Mouse (Mus musculus): ENCODE data around the gene Atp6v0b. TPM values are rescaled to one million over a fixed set of nuclear protein-coding genes. Genes with fewer than 3 reads are reported as not detected.

Atp6v0b gene
- polyA plus RNA-seq (2016; fragmentation: Nextera tagmentation; extraction: Ambion mirVana), result 208 and 263 TPM in 2 replicates

DNA sequence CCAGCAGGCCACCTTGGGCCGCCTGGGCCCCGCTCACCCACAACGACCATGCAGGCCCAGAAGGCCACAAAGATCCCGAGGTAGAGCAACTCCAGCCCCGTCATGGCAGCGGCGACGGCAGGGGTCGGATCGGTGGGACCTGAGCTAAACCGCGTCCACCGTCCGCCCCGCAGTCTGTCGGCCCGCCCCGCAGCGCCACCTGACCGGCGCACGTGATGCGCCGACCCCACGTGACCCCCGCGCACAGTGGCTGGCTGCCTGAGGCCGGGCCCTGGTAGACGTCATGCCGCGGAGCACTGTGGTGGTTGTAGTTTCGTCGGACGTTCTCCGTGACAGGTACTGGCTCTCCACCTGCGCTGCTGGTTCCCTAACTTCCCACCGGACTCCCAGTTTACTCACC is at the start of gene Atp6v0b:
Gene Atp6v0b, minus strand, starts transcription at position 201 of the 400 bp plus-strand sequence.
- under 1% methylated on average over 37 of the region's 37 CpGs for WGBS

DNA sequence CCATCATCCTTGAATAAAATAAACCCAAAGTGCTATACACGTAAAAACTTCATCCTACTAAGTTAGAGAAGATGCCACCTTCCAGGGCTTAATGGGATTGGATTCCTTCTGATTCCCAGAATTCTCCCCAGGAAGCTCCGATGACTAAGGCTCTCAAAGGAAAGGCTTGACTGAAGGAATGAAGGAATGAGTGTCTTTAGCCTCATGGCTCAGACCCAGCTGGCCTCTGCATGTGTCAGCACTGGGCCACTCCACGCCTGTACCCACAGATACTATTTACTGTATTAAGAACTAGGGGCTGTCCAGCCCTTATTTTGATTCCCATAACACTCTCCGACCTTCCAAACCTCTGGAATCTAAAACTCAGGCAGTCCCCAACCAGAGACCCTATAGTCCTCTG is 46.9 kb upstream of the Atp6v0b start:
- Histone ChIP-seq H3K27ac (no peak overlapping the region), H3K4me3 (no peak overlapping the region), H3K27me3 (ENCODE audit: insufficient read depth, poor library complexity, severe bottlenecking) (peaks cover 27% of the 10 kb centered on the region), H3K9me3 (no peaks in the 10 kb centered on the region), H3K4me1 (replicated peaks) (peaks cover 10% of the 10 kb centered on the region), H3K36me3 (peaks cover 12% of the 10 kb centered on the region; the same call in 1 of the 2 replicates)
- DNase-seq (ENCODE audit: low spot score), result no peak
- WGBS, result 85% methylated on average over 4 of the region's 4 CpGs

More for the DNA sequence above, at the start of gene Atp6v0b:
- H3K36me3 ChIP-seq, result peaks cover 46% of the 10 kb centered on the region
- H3K4me1 ChIP-seq (replicated peaks), result peaks cover 60% of the 10 kb centered on the region
- no peaks in the 10 kb centered on the region for H3K27me3 ChIP-seq (ENCODE audit: insufficient read depth, poor library complexity, severe bottlenecking)
- peak; percentile 92 for DNase-seq (ENCODE audit: low spot score)
- H3K27ac ChIP-seq, result peak within 1 kb of the TSS; percentile 87
- H3K9me3 ChIP-seq, result no peaks in the 10 kb centered on the region
- H3K4me3 ChIP-seq, result peak within 1 kb of the TSS; percentile 70

DNA sequence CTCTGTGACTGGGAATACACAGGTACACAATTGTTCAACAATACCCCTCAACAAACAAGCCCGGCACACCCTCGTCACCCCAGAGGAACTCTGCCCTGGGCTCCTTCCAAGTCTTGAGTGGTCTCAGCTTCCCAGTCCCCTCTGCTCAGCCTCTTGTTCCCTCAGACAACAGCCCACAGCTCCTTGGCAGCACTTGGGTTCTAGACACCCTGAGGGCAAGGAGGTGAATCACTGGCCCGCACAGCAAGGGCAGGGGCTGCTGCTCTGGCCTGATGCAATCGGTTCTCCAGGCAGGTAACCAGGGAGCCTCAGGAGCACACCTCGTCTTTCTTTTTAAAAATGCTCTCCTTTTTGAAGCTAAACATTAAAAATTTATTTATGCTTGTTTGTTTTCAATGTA is 46.1 kb upstream of the Atp6v0b start:
- no peaks in the 10 kb centered on the region for H3K9me3 ChIP-seq
- no peak overlapping the region for H3K4me3 ChIP-seq
- DNase-seq (ENCODE audit: low spot score), result no peak
- no peak overlapping the region for H3K27ac ChIP-seq
- H3K27me3 ChIP-seq (ENCODE audit: insufficient read depth, poor library complexity, severe bottlenecking), result peaks cover 35% of the 10 kb centered on the region
- H3K4me1 ChIP-seq (replicated peaks), result peaks cover 19% of the 10 kb centered on the region
- WGBS, result 91% methylated on average over 5 of the region's 5 CpGs
- H3K36me3 ChIP-seq, result peaks cover 10% of the 10 kb centered on the region; the same call in 1 of the 2 replicates

DNA sequence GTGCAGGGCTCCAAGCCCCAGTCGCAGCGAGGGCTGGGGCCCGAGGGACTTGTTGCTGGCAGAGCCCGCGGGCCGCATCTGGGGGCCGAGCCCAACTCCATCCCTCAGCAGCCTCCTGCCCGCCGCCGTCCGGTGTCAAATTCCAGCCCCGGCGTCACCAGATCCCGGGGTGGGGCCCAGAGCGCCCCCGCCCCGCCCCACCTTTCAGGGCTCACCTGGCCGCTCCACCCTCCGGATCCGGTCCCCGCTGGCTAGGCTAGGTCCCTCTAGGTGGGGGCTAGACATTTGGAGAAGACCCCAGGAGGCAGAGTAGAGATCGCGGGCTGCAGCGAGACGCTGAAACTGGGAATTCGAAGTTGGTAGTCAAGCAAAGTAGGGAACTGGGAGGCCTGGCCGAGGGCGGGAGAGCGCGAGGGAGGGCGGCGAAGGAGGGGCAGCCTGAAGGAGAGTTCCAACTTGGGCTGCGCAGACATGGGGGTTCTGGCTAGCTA is 42.3 kb upstream of the Atp6v0b start, which contains the start of gene Artn:
Gene Artn, minus strand, starts transcription at position 373 of the 491 bp plus-strand sequence.
- 0 out of 2 replicates have a peak, but pooled peaks cover 8% of the 10 kb centered on the region for H3K36me3 ChIP-seq
- H3K27me3 ChIP-seq (ENCODE audit: insufficient read depth, poor library complexity, severe bottlenecking), result peaks cover 73% of the 10 kb centered on the region
- H3K9me3 ChIP-seq, result no peaks in the 10 kb centered on the region
- WGBS, result under 1% methylated on average over 33 of the region's 33 CpGs
- peak within 1 kb of the TSS; percentile 64; the same call in 1 of the 2 replicates for H3K27ac ChIP-seq
- peak within 1 kb of the TSS; percentile 53 for H3K4me3 ChIP-seq
- DNase-seq (ENCODE audit: low spot score), result peak; percentile 55
- peaks cover 38% of the 10 kb centered on the region for H3K4me1 ChIP-seq (replicated peaks)

DNA sequence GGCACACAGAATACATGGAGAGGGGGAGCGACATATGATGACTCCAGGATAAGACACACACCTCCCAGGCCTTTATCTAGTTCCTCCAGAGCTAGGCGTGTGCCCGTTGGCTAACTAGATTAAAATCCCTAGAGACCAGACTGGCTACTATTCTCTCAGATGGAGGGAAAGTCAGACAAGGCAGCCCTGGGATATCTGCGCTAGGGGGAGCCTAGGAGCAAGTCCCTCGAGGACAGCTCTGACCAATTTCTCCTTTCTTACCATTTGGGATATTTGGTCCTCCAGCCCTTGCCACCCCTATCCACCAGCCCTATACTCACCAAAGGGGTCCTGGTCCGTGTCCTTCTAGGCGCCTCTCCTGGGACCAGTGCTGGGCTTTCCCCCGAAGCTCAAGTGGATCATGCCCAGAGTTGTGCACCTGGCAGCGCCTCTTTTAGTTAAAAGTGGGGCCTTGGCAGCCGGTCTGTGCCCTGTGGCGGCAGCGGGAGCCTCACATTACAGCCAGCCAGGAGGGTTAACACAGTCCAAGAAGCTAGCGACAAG is 41.6 kb upstream of the Atp6v0b start:
- WGBS, result 4% methylated on average over 13 of the region's 13 CpGs
- no peaks in the 10 kb centered on the region for H3K9me3 ChIP-seq
- peaks cover 80% of the 10 kb centered on the region for H3K27me3 ChIP-seq (ENCODE audit: insufficient read depth, poor library complexity, severe bottlenecking)
- peaks cover 38% of the 10 kb centered on the region for H3K4me1 ChIP-seq (replicated peaks)
- peak; percentile 54 for DNase-seq (ENCODE audit: low spot score)
- H3K4me3 ChIP-seq, result peak overlapping the region; percentile 53
- 0 out of 2 replicates have a peak, but pooled peaks cover 8% of the 10 kb centered on the region for H3K36me3 ChIP-seq
- H3K27ac ChIP-seq, result peak overlapping the region; percentile 64; the same call in 1 of the 2 replicates

DNA sequence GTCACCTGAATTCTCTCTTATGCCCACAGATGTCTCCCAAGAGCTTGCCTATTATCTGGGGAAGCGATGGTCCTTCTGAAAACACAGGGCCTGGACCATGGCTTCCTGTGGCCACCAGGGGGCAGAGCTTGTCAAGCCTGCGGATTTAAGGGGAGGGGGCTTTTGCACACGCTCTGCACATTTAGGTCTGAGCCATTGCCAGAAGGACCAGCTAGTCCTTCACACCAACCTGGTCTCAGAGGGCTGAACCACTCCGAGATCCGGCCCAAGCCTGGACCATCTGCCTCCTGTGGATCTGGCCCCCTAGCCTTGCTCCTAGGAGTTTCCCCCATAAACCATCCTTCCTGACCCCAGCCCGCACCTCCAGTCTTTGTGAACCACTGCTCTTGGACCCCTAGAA is 41.1 kb upstream of the Atp6v0b start:
- peaks cover 85% of the 10 kb centered on the region for H3K27me3 ChIP-seq (ENCODE audit: insufficient read depth, poor library complexity, severe bottlenecking)
- H3K36me3 ChIP-seq, result 0 out of 2 replicates have a peak, but pooled peaks cover 8% of the 10 kb centered on the region
- peak; percentile 80 for DNase-seq (ENCODE audit: low spot score)
- 12% methylated on average over 6 of the region's 6 CpGs for WGBS
- 0 out of 2 replicates have a peak overlapping the region, but pooled peaks have one; percentile 53 for H3K4me3 ChIP-seq
- peaks cover 38% of the 10 kb centered on the region for H3K4me1 ChIP-seq (replicated peaks)
- no peak overlapping the region for H3K27ac ChIP-seq
- H3K9me3 ChIP-seq, result no peaks in the 10 kb centered on the region

DNA sequence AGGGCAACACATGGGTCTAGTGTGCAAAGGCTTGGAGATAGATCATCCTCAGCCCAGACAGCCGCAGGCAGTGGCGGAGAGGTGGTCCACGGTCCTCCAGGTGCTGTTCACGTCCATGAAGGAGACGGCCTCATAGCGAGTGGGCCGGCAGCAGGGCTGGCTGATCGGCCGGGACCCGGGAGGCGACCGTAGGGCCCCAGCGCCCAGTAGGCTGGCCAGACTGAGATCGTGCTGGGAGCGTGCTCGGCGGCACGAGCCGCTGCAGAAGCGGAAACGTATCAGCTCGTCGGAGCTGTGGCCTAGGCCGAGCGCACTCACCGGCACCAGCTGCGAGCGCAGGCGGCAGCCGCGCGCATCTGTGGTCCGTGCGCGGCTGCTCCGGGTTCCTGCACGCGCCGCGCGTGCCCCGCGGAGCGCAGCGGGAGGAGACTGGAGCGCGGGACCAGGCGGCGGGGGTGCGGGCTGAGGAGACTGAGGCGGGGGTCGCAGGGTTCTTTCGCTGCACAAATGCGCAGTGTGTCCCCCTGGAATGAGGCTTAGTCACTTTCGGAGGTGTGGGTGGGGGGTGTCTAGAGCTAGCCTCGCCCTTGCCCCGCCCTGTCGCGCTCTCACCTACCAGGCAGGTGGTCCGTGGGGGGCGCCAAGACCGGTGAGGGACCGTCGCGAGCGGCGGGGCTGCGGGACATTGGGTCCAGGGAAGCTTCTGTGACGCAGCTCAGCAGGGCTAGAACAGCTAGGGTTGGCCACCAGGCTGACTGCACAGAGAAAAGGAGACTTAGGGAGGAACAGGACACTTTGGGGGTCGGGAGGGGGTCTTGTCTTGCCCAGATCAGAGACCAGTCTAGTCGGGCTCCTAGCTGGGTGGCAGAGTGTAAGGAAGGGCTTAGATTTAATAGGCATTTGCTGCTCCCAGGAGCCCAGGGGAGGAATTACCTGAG is 39.7 kb upstream of the Atp6v0b start:
- Histone ChIP-seq H3K27ac (peak overlapping the region; percentile 47), H3K9me3 (no peaks in the 10 kb centered on the region), H3K36me3 (no peaks in the 10 kb centered on the region), H3K4me1 (replicated peaks) (peaks cover 38% of the 10 kb centered on the region), H3K27me3 (ENCODE audit: insufficient read depth, poor library complexity, severe bottlenecking) (peaks cover 89% of the 10 kb centered on the region), H3K4me3 (peak overlapping the region; percentile 63)
- 1% methylated on average over 71 of the region's 71 CpGs for WGBS
- peak; percentile 58 for DNase-seq (ENCODE audit: low spot score)

DNA sequence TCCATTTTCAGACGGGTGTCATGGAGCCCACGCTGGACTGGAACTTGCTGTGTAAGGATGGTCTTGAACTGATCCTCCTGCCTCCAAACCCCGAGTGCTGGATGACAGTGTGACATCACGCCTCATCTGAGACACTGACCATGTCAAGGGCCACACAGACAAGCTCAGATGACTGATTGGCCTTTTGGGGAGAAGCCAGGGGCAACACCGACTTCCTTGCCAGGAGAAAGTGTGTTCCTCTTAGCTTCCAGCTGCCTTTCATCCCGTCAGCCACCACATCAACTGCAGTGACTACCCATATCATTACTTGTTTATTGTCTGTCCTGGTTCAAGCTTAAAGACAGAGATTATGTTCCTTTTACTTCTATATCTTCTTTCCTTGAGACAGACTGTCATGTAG is 37.8 kb upstream of the Atp6v0b start:
- H3K27me3 ChIP-seq (ENCODE audit: insufficient read depth, poor library complexity, severe bottlenecking), result peaks cover 73% of the 10 kb centered on the region

DNA sequence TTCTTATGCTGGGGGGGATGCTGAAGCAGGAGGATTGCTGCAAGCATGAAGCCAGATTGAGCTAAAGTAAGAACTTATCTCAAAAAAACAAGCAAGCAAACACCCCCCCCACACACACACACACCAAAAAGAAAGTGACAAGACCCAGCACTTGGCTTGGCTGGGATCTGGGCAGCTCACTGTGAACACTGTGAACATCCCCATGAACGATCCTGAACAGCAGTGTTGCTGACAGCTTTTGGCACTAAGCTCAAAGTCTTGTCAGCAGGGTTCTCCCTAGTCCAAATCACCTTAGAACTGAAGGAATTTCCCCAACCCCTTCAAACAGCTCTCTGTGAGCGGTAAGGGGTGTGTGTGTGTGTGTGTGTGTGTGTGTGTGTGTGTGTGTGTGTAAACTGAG is 36.3 kb upstream of the Atp6v0b start:
- H3K9me3 ChIP-seq, result no peaks in the 10 kb centered on the region
- WGBS, result 69% methylated on average over 2 of the region's 2 CpGs
- no peak overlapping the region for H3K4me3 ChIP-seq
- no peak overlapping the region for H3K27ac ChIP-seq
- peaks cover 59% of the 10 kb centered on the region for H3K27me3 ChIP-seq (ENCODE audit: insufficient read depth, poor library complexity, severe bottlenecking)
- H3K4me1 ChIP-seq (replicated peaks), result peaks cover 22% of the 10 kb centered on the region
- DNase-seq (ENCODE audit: low spot score), result no peak
- no peaks in the 10 kb centered on the region for H3K36me3 ChIP-seq

More for the DNA sequence above, 37.8 kb upstream of the Atp6v0b start:
- no peaks in the 10 kb centered on the region for H3K36me3 ChIP-seq
- 73% methylated on average over 5 of the region's 6 CpGs for WGBS
- H3K4me3 ChIP-seq, result no peak overlapping the region
- H3K4me1 ChIP-seq (replicated peaks), result peaks cover 36% of the 10 kb centered on the region
- no peak for DNase-seq (ENCODE audit: low spot score)
- no peaks in the 10 kb centered on the region for H3K9me3 ChIP-seq
- no peak overlapping the region for H3K27ac ChIP-seq

DNA sequence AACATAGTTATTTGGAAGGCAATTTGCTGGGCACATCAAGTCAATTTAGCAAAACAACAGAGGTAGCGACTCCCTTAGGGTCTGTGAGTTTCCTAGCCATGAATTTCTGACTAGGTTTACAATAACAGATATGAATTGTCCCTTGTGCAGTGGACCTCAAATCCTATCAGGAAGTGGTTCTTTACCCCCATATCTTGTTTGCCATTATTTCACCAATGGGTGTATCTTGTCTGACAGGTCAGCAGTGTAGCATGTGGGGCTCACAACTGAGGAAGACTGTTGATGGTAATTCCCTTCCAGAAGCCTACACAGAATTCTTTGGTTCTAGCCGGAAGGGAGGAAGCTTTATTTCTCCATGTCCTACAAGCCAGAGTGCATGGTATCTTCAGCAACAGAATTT is 34.2 kb upstream of the Atp6v0b start:
- no peak overlapping the region for H3K4me3 ChIP-seq
- DNase-seq (ENCODE audit: low spot score), result no peak
- H3K36me3 ChIP-seq, result no peaks in the 10 kb centered on the region
- peaks cover 5% of the 10 kb centered on the region; the same call in 1 of the 2 replicates for H3K4me1 ChIP-seq (replicated peaks)
- H3K27ac ChIP-seq, result no peak overlapping the region
- H3K27me3 ChIP-seq (ENCODE audit: insufficient read depth, poor library complexity, severe bottlenecking), result peaks cover 38% of the 10 kb centered on the region
- H3K9me3 ChIP-seq, result no peaks in the 10 kb centered on the region
- 90% methylated on average over 2 of the region's 2 CpGs for WGBS

DNA sequence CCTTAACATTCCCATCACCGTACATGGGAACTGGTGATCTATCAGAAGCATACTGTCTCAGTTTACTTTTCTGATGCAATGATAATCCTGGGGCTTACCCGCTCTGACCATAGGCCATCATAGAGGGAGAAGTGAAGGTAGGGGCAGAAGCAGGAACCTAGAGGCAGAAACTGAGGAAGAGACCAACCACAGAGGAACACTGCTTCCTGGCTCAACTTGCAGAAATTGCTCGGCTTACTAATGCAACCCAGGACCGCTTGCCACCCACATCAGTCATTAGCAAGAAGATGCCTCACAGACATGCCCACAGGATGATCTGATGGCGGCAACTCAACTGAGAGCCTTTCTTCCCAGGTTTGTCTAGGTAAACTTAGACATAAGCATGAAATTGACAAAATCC is 31.6 kb upstream of the Atp6v0b start:
- Histone ChIP-seq H3K4me3 (no peak overlapping the region), H3K9me3 (no peaks in the 10 kb centered on the region), H3K27me3 (ENCODE audit: insufficient read depth, poor library complexity, severe bottlenecking) (peaks cover 12% of the 10 kb centered on the region), H3K27ac (no peak overlapping the region), H3K4me1 (replicated peaks) (peaks cover 22% of the 10 kb centered on the region), H3K36me3 (no peaks in the 10 kb centered on the region)
- 89% methylated on average over 5 of the region's 5 CpGs for WGBS
- no peak for DNase-seq (ENCODE audit: low spot score)

DNA sequence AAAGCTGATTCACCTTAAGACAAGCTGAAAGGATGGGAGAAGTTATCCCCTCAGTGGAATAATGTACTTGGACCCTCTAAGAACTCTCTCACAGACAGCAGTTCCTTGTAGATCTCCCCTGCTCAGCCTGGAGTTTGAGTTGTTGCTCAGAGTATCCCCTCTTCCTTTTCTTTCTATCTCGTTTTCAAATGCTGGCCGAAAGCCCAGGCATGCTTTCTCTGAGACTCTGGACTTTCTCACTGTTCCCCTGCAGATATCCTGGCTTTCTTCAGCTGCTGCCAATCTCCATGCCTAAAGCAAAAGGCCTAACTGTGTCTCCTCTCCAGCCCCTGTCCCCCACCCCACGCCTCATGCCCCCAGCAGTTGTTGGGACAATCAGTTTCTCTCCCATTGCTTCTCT is 31.1 kb upstream of the Atp6v0b start:
- WGBS, result 87% methylated on average over 3 of the region's 3 CpGs
- Histone ChIP-seq H3K4me3 (no peak overlapping the region), H3K27me3 (ENCODE audit: insufficient read depth, poor library complexity, severe bottlenecking) (peaks cover 7% of the 10 kb centered on the region), H3K4me1 (replicated peaks) (peaks cover 27% of the 10 kb centered on the region), H3K9me3 (no peaks in the 10 kb centered on the region), H3K36me3 (no peaks in the 10 kb centered on the region), H3K27ac (no peak overlapping the region)
- no peak for DNase-seq (ENCODE audit: low spot score)

Measured in hindbrain, embryonic 10.5 days (tissue).